Mouse (Mus musculus) layer of hippocampus, postnatal 10 days (tissue): Measurements from ENCODE around the gene Ms4a1. TPM values are rescaled to one million over a fixed set of nuclear protein-coding genes. Genes with fewer than 3 reads are reported as not detected.

Experiments used
- total RNA-seq, 2 experiments: library from RNA; stranded (reverse); gene quantifications; 2 replicates each; pipeline ENCODE4 v1.2.3; 2021

Ms4a1 gene
- total RNA-seq, 2 experiments from 2014 or later, result 0.11 TPM; not detected in 1

Other genes starting within 250 kb of the Ms4a1 start
- gene Ms4a18, start 248.2 kb downstream of the Ms4a1 start, total RNA-seq, result not detected
- gene Ms4a8a, start 185.1 kb downstream of the Ms4a1 start, total RNA-seq, result not detected
- not detected for gene 1700017D01Rik, start 135.4 kb downstream of the Ms4a1 start, total RNA-seq
- gene 1700025F22Rik, start 100.9 kb downstream of the Ms4a1 start, total RNA-seq, result not detected
- gene Ms4a13, start 69.5 kb downstream of the Ms4a1 start, total RNA-seq, result not detected
- gene Ms4a12, start 33.8 kb downstream of the Ms4a1 start, total RNA-seq, result not detected
- not detected for gene Ms4a5, start 17.6 kb upstream of the Ms4a1 start, total RNA-seq
- gene Ms4a14, start 48.2 kb upstream of the Ms4a1 start, total RNA-seq, result not detected
- gene Ms4a7, start 69.9 kb upstream of the Ms4a1 start, total RNA-seq, result not detected
- gene Ms4a4a, start 109.3 kb upstream of the Ms4a1 start, total RNA-seq, result 1 to 10 TPM in 1 of 2 experiments, under 1 TPM in 1; 0.89 to 1.7 TPM
- not detected for gene Ms4a4c, start 138.5 kb upstream of the Ms4a1 start, total RNA-seq
- gene Ms4a4b, start 177.3 kb upstream of the Ms4a1 start, total RNA-seq, result not detected
- 1 to 10 TPM; 1.8 to 2.0 TPM for gene Ms4a6c, start 203.1 kb upstream of the Ms4a1 start, total RNA-seq
- gene Gm8369, start 219.7 kb upstream of the Ms4a1 start, total RNA-seq, result 1 to 10 TPM; 1.1 to 1.4 TPM